Mouse (Mus musculus): Measurements from ENCODE around the gene Ms4a18.

Ms4a18 gene

DNA sequence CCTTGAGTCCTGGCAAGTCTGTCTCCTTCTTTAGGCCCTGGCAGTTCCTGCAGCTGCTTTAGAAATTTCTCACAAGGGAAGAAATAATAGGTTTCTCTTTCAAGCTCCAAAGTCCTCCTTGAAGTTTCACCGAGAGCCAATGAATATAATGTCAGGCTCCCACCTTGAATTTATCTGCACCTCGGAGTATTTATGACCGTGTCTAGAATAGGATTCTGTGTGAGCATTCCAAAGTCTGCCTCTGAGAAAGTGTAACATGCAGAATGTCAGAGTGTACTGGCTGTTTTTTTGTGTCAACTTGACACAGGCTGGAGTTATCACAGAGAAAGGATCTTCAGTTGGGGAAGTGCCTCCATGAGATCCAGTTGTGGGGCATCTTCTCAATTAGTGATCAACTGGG, at the start of gene Ms4a18:
TSS of gene Ms4a18 (minus strand) at position 141 of the 400 bp plus-strand sequence.
- in situ Hi-C loops (cut with MboI; ENCODE audit: unreplicated experiment in 2 of 2): no loop called here

DNA sequence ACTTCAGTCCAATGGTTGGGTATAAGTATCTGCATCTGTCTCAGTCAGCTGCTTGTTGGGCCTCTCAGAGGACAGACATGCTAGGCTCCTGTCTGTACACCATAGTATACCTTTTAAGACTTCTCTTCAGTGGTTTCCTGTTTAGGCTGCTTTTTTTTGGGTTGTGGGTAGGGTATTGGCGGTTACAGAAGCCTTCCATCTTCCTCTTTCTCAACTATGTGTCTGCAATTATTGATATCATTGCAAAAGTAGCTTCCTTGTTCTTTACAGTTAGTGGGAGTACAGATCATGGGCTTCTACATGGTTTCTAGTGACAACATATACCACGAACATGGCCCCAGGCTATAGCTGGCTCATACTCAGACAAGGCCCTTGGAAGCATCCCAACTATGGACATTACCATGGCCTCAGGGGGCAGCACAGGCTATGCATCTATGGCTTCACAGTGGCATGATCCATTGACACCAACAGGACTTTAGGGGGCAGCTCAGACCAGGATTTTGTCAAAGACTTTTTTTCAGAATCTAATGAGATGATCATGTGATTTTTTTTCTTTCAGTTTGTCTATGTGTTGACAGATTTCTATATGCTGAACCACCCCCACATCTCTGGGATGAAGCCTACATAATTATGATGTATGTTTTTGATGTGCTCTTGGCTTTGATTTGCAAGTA, 47.5 kb upstream of the Ms4a18 start:
- in situ Hi-C loops (cut with MboI; ENCODE audit: unreplicated experiment in 2 of 2): loop anchor here in 1 of 2 experiments (25.0 kb wide), 1 partner anchor 947 kb away; no protein-coding TSS in a partner anchor

DNA sequence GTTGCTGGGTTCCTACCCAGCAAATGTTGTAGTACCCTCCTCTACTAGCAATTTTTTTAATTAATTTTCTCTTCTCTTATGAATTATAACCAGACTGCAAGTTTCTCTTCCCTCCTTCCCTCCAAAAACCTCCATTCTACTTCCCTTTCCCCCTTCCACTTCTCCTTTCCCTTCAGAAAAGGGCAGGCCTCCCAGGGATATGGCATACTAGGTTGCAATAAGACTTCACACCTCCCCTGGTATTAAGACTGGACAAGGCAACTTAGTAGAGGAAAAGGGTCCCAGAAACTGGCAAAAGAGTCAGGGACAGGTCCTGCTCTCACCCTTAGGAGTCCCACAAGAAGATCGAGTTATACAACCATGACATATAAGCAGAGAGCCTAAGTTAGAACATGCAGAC, 43.1 kb upstream of the Ms4a18 start:
- in situ Hi-C loops (cut with MboI; ENCODE audit: unreplicated experiment in 2 of 2): loop anchor here in 1 of 2 experiments (25.0 kb wide), 1 partner anchor 951 kb away; no protein-coding TSS in a partner anchor

DNA sequence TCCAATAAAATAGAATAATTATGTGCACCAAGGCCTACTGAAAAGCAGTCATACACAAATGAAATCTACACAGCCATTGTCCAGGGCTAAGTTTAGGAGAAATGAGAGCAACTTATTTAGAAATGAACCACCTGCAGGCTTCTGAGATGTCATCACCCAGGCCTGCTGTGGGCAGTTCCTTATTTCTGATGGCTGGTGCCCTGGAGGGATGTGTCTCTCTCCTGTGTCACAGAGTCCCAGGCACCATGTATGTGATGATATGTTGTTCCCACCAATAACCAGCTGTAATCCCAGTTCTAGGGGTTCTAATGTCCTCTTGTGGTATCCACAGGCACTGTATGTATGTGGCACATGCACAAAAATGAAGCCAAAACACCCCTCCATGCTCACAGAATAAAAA, 42.1 kb upstream of the Ms4a18 start:
- in situ Hi-C loops (cut with MboI; ENCODE audit: unreplicated experiment in 2 of 2): loop anchor here in 1 of 2 experiments (10.0 to 25.0 kb wide), 2 partner anchors 705 to 952 kb away; no protein-coding TSS in a partner anchor

DNA sequence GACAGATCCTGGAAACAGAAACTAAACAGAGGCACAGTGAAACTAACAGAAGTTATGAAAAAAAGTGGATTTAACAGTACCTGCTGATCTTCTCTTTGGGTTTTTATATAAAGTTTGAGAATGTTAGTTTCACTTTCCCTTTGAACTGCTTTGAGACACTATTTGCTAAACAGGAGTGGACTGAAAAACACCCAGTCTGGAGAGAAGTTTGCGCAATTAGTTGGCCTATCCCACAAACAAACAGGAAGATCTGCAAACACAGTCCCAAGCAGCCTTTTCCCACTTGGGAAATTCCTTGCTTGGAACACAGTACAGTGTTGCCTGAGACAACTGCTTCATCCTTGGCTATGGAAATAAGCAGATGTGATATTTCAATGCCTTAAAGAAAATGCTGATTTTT, 37.9 kb upstream of the Ms4a18 start:
- in situ Hi-C loops (cut with MboI; ENCODE audit: unreplicated experiment in 2 of 2): loop anchor here in 1 of 2 experiments (10.0 to 25.0 kb wide), 2 partner anchors 709 to 957 kb away; no protein-coding TSS in a partner anchor

DNA sequence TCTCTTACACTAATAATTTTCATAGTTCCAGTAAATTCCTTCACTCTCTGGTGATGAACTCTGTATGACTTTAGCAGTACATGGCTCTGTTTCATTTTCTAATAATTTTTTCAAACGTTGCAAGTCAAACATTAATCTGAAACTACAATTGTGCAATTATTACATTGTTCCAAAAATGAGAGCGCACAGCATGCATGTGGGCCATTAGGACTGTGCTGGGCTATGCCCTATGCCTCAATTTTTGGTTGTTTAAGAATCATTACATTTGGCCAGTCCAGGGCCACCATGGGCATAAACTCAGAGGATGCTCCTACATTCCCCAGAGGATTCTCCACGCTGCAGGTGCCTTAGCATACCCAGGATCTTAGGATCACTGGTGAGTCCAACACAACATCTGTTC, 35.4 kb upstream of the Ms4a18 start:
- in situ Hi-C loops (cut with MboI; ENCODE audit: unreplicated experiment in 2 of 2): loop anchor here (5.0 to 25.0 kb wide), 4 partner anchors 554 to 959 kb away; no protein-coding TSS in a partner anchor

DNA sequence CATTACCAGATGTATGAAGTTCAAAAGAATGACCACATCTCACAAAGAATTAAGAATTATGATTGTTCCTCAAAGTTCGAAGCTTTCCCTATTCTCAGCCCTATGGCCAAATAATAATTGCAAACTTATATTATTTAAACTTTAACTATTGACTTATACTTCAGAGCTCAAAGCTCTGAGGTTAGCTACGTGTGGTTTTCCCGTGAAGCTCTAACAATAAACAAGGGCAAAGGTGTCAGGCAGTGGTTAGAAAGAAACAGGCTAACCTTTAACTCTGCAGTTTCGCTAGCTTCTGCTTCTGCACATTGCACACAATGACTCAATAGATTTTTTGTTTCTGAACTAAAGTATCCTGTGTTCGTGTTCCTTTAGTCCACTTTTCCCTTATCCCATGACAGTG, 35.0 kb upstream of the Ms4a18 start:
- in situ Hi-C loops (cut with MboI; ENCODE audit: unreplicated experiment in 2 of 2): loop anchor here (5.0 to 25.0 kb wide), 4 partner anchors 554 to 959 kb away; no protein-coding TSS in a partner anchor

DNA sequence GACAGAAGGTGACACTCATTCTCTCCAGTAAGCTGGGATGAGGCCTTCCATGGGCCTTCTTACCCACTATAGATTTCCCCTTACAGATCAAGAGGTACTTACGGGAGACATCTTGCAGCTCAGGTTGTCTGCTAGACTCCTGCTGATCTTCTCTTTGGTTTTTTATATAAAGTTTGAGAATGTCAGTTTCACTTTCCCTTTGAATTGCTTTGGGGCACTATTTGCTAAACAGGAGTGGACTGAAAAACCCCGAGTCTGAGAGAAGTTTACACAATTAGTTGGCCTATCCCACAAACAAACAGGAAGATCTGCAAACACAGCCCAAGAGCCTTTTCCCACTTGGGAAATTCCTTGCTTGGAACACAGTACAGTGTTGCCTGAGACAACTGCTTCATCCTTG, 32.5 kb upstream of the Ms4a18 start:
- in situ Hi-C loops (cut with MboI; ENCODE audit: unreplicated experiment in 2 of 2): loop anchor here (5.0 to 25.0 kb wide), 4 partner anchors 557 to 962 kb away; no protein-coding TSS in a partner anchor

DNA sequence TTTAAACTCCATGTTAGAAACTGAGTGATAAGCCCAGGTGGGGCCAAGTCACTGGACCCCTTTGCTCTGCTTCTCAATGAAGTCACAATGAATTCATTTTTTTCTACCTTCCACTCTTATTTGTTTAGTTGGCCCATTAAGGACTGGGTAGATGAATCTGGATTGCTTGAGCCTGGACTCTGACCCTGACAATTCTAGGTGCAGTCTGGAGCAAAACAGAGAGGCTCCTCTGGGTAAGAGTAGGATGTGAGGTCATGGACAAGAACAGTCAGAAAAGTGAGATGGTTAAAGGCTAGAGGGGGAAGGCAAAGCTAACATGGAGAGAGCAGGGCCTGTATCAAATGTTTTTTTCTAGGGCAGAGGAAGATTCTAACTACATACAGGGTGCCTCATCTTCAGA, 31.6 kb upstream of the Ms4a18 start:
- in situ Hi-C loops (cut with MboI; ENCODE audit: unreplicated experiment in 2 of 2): loop anchor here (5.0 kb wide), 2 partner anchors 558 to 723 kb away; partner anchors contain the start of gene Mrpl16 (in 1 of the 2)

DNA sequence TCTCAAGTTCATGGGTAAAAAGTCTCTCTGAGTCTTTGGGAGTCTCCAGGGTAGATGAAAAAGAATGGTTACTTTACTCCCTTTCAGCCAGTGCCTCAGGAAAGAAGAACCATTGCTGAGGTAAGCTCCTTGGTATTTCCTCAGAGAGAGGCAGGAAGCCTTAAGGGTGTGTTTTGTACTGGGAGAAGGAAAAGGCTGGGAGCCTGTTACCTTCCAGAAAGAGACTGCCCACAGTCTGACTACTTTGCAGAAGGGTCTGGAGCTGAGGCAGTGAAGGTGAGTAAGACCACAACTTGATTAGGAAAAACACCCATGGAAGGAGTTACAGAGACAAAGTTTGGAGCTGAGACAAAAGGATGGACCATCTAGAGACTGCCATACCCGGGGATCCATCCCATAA, 30.7 kb upstream of the Ms4a18 start:
- in situ Hi-C loops (cut with MboI; ENCODE audit: unreplicated experiment in 2 of 2): loop anchor here (5.0 kb wide), 2 partner anchors 559 to 724 kb away; partner anchors contain the start of gene Mrpl16 (in 1 of the 2)

DNA sequence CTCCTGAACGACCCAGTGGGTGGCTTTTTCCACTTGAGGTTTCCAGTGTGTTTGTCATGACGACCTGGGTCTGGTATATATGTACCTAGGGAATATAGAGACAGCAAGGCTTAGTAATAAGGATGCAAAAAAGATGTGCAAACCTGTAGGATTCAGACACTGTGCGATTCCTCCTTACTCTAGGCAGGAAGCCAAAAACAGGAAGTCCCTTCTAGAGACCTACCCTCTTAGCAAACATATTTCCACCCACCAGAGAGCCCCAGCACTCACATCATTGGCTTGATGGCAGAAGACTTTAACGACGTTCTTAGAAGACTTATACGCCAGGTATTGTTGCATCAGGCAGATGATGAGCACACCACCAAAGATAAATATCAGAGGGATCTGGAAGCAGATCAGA, 30.2 kb upstream of the Ms4a18 start:
- in situ Hi-C loops (cut with MboI; ENCODE audit: unreplicated experiment in 2 of 2): loop anchor here (5.0 kb wide), 2 partner anchors 559 to 724 kb away; partner anchors contain the start of gene Mrpl16 (in 1 of the 2)

DNA sequence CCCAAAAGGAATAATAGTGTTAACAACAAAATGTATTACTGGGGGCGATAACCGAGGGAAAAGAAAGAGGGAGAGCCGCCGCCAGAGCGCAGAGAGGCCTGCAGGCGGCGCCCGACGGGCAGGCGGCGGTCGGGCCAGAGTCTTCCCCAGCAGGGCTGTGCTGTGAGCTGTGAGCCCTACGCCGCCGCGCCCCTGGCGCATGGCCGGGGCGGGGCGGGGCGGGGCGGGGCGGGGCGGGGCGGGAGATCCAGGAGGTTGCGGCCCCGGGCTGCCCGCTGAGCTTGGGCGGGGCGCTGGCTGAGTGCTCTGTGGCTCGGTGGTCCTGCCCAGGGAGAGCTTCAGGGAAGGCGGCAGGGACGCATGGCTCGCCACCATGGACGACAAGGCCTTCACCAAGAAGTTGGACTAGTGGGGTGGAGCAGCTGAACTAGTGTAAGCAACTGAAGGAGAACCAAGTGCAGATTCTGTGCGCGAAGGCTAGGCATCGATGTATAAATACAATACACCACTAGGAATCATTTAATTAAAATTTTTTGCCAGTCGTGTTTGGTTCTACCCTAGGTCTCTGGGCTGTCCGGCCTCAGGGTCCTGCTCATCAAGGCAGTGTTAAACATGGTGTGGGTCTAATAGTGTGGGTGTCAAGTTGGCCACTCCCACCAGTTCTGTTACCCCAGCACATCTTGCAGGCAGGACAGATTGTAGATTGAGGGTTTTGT, 27.3 kb upstream of the Ms4a18 start:
- in situ Hi-C loops (cut with MboI; ENCODE audit: unreplicated experiment in 2 of 2): loop anchor here (5.0 kb wide), 2 partner anchors 562 to 727 kb away; partner anchors contain the start of gene Mrpl16 (in 1 of the 2)

DNA sequence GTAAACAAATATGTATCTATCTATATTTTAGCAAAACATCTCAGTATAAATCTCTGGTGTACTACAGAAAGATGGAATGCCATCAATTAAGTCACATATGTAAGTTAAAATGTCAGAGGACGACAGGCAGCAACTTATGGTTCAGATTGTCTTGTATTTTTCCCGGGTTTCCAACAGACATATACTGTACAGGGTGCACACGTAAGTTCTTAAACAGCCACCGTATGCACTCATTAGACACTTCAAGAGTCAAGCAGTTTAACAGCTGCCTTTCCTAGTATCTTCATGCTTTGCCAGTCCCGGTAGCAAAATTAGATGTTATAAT, 26.8 kb upstream of the Ms4a18 start:
- in situ Hi-C loops (cut with MboI; ENCODE audit: unreplicated experiment in 2 of 2): no loop called here

DNA sequence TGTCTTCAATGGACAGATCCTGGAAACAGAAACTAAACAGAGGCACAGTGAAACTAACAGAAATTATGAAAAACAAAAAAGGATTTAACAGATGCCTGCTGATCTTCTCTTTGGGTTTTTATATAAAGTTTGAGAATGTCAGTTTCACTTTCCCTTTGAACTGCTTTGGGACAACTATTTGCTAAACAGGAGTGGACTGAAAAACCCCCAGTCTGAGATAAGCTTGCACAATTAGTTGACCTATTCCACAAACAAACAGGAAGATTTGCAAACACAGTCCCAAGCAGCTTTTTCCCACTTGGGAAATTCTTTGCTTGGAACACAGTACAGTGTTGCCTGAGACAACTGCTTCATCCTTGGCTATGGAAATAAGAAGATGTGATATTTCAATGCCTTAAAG, 19.7 kb upstream of the Ms4a18 start:
- in situ Hi-C loops (cut with MboI; ENCODE audit: unreplicated experiment in 2 of 2): no loop called here

DNA sequence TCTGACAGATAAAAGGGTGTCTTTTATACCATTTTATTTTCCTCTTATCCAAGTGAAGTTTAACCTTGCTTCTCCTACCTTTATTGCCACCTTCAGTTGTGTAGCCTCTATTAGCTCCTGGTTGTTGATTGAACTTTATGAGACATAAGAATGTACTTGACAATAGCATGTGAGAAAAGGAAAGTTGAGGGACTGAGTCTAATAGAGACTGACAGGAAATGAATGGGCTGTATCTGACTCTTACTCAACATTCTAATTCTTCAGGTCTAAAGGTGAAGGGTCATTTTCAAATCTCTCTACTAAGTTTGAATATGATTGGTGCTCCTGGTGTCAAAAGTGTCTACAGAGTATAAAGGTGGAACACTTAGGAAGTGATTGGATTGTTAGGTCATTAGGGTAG, 4.6 kb upstream of the Ms4a18 start:
- in situ Hi-C loops (cut with MboI; ENCODE audit: unreplicated experiment in 2 of 2): no loop called here

DNA sequence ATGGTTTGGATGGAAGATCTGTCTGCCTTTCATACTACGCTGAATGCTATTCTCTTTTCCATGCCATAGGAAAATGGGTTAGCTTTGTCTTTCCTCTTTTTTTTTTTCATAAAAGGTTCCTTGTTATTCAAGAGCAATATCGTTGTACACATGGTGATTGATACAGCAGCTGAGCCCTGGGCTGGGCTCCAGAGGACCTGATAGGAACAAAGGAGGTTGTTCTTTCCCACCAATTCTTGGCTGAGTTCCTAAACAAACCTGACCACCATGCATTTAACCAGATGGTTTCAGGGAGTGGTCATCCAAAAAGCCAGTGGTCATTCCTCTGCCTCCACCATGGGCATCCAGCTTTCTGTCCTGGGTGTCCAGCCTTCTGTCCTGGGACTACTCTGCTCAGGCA, 580 bp downstream of the Ms4a18 start:
- in situ Hi-C loops (cut with MboI; ENCODE audit: unreplicated experiment in 2 of 2): no loop called here

DNA sequence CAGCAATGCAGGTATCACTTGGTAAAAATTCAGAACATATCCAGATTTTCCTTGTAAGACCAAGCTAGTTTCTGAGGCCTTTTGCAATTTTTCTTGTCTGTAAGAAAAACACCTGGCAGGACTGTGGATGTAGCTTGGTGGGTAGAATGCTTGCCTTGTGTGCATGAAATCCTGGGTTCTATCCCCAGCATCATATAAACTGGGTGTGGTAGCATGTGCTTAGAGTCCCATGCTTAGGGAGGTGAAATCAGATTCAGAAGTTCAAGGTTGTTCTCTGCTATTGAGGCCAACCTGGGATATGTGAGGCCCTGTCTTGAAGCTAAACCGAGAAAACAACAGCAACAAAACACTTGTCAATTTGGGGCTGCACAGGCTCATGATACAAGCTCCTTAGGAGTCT, 1.8 kb downstream of the Ms4a18 start:
- in situ Hi-C loops (cut with MboI; ENCODE audit: unreplicated experiment in 2 of 2): no loop called here

DNA sequence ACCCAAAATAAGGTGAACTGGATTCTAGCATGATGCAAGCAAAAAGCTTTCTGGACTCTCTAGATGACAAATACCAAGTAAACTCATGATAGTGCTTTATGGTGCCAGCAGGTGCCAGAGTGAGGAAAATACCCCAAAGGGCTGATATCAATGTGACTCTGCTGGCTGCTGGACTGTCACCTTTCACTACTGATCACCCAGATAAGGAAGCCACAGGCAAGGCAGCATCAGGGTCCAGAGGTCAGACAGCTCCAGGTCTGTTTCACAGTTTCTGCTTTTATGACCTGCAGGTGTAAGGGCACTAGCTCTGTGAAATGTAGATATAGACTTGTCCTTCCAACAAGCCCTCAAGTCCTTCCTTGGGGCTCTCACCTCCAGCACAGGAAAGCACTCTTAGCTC, 2.4 kb downstream of the Ms4a18 start:
- in situ Hi-C loops (cut with MboI; ENCODE audit: unreplicated experiment in 2 of 2): no loop called here

DNA sequence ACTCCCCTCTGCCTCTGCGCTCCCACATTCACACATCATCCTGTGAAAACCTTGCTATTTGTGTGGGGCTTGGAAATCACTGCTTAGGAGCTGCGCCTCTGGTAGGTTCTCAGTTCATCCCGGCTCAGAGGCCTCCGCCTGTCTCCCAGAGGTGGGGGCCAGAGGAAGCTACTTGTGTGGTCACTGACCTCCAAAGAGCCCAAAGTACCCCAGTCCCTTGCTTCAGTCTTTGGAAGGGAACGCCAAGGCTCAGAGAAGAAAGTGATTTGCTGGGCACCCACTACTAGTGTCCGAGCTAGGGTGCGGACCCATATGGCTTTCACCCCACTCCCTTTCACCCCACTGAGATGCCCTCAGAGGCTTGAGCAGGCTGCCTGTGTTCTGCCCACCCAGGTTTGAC, 24.7 kb downstream of the Ms4a18 start, which contains the start of gene Ms4a15:
TSS of gene Ms4a15 (minus strand) at position 101 of the 400 bp plus-strand sequence.
- in situ Hi-C loops (cut with MboI; ENCODE audit: unreplicated experiment in 2 of 2): no loop called here

DNA sequence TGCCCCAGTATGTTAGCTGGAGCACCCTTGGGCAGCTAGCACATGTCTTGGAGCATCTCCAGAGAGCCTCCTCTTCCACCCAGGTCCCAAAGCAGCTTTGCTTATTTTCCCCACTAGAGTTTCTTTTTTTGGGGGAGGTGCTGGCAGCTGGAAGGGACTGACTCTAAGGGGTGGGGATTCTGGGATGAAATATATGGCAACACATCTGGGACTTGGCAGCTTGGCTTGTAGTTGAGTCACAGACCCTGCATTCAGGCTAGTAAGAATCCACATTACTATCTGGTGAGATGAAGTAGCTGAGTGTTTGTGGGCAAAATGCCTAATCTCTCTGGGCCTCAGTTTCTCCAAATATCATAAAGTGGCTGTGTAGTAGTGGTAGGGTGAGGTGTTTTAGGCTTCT, 25.9 kb downstream of the Ms4a18 start:
- in situ Hi-C loops (cut with MboI; ENCODE audit: unreplicated experiment in 2 of 2): no loop called here

DNA sequence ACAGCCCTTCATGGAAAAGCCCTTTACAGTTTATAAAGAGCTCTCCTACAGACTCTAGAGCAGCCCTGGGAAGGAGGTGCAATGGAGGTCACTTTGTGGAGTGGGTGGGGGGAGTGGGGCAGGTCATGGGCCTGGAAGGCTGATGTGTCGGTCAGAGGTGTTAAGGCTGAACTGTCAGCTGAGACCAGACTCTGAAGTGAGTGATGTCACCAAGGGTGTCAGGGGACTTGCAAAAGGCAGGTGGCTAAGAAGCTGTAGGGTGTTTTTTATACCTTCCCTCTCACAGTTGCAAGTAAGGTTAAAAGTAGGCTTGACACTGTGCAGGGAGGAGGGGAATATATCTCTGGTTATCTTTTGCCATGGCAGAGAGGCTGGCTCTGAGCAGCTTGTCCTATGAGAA, 27.1 kb downstream of the Ms4a18 start:
- in situ Hi-C loops (cut with MboI; ENCODE audit: unreplicated experiment in 2 of 2): no loop called here
